Mouse (Mus musculus): ENCODE results near the gene Slc6a12. TPM values are rescaled to one million over a fixed set of nuclear protein-coding genes. Genes with fewer than 3 reads are reported as not detected.

Slc6a12 gene
- polyA plus RNA-seq, 1 experiment from 2014 or later, result not detected

Small RNAs within 50 kb of the gene (microRNA-seq; reads per million reads assigned to microRNA genes)
- not detected for gene Gm24855

Other genes starting within 250 kb of the Slc6a12 start
- 17.6 and 20.0 TPM in 2 replicates for gene Mical3, start 212.1 kb upstream of the Slc6a12 start, polyA plus RNA-seq (2015; fragmentation: Nextera tagmentation; extraction: Ambion mirVana)
- gene Pex26, start 159.4 kb upstream of the Slc6a12 start, polyA plus RNA-seq (2015; fragmentation: Nextera tagmentation; extraction: Ambion mirVana), result 10.9 and 13.5 TPM in 2 replicates
- gene Tuba8, start 132.4 kb upstream of the Slc6a12 start, polyA plus RNA-seq (2015; fragmentation: Nextera tagmentation; extraction: Ambion mirVana), result 6.3 and 7.8 TPM in 2 replicates
- 4.9 and 7.3 TPM in 2 replicates for gene Usp18, start 97.2 kb upstream of the Slc6a12 start, polyA plus RNA-seq (2015; fragmentation: Nextera tagmentation; extraction: Ambion mirVana)
- 0.67 and 1.9 TPM in 2 replicates for gene Slc6a13, start 42.8 kb upstream of the Slc6a12 start, polyA plus RNA-seq (2015; fragmentation: Nextera tagmentation; extraction: Ambion mirVana)
- gene Iqsec3, start 130.6 kb downstream of the Slc6a12 start, polyA plus RNA-seq (2015; fragmentation: Nextera tagmentation; extraction: Ambion mirVana), result 0.04 and 0.05 TPM in 2 replicates

All from lung, embryonic 15.5 days (tissue).